Mouse (Mus musculus) spleen, postnatal 10 days (tissue): ENCODE results near the gene Nudt15.

ENCODE experiments used
- DNase-seq, 2 experiments: peaks; one replicate each; pipeline ENCODE4 v3.0.0; 2021 to 2022; ENCODE audit warnings: low spot score in 2 of 2

Nudt15 gene

DNA sequence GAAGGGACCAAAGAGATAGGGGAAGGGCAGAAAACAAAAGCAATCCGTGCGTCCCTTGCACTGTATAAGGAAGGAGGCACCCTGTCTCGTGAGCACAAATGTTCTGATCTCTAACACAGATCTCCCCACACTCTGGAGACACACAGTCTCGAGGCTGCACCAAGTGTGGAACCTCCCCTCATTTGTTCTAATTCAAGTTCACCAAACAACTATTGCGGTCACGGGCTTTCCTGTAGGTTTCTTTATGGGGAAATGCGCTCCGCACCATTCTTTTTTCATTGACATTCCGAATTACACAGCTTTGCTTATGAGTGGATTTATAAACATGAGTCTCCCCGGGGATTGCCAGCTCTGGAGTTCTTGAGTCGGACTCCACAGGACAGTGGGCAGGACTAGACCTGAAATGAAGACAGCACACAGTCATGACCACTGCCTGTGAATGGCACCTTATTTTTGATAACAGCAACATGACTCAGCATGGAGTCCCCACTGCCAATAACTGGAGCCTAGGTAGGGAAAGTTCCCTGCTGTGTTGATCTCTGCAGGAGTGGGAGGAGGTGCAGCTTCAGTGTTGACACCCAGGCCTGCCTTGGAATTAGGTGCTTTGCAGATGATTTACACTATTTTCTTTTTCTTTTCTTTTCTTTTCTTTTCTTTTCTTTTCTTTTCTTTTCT, 40.2 kb downstream of the Nudt15 start:
- no peak for DNase-seq

DNA sequence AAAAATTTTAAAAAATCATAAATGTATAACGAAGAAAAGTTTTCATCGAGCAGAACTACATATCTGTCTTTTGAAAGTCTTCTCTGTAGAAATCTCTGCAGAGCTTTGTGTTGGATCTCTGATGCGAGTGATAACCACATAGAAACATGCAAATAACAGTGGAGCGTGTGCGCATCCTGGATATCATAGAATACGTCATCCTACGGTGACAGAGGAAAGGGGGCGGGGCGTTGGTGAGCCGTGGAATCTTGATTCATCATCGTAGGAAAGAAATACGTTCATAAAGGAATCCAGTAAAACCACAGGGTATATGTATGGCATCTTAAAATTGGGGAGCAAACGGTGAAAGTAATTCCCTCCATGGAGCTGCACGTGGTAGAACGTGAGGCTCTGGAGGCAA, 40.8 kb downstream of the Nudt15 start:
- DNase-seq = no peak

GRCm38 (mm10) chr14:73506283-73506682, 41.8 kb downstream of the Nudt15 start:
- no peak for DNase-seq

DNA sequence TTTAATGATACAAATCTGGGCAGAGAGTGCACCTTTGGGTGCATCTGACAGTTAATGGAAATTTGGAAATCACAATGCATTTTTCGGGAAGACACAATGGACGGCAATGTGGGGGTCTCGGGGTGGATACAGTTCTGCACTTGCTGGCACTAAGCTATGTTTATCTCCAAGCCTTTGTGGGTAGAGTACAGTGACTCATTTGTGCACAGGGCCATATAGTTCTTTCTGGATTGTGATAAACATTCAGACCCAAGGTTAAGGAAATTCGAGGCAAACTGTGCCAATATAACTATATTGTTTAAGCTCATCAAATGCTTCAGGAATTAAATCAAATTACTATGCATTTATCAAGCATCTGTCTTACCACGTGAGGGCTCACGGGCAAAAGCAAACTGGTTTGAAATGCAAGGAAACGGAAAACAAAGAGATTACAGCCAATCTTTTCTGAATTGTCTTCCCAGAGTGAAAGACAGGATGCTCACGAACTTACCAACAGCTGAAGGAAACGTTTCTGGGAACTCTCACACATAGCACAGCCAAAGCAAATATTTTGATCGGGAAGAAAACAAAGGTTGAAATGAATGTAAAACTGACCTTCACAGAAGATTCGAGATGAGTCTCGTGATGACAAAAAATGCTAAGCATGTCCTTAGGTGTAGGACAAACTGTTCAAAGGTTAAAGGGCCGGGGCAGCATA, 44.7 kb downstream of the Nudt15 start:
- DNase-seq = no peak

- no peak for DNase-seq
Observed at GRCm38 (mm10) chr14:73502591-73503184, 45.4 kb downstream of the Nudt15 start.

DNA sequence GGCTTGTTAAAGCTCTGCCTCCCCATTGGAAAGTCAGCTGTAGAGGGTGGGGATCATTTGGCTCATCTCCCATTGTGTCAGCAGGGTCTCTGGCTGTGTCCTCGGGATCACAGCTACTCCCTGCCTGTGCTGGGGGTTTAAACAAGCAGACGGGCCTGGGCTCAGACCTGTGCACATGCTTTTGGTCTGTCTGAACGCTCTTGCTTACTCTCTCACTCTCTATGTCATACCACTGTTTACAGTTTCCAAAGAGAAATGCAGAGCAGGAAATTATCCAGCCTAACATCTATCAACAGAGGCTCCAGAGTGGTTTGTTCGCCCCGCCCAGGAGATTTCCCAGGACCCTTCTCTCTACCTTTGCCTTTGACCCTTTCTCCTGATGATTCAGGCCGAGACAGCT, 46.3 kb downstream of the Nudt15 start:
- no peak for DNase-seq

- no peak for DNase-seq
Observed at GRCm38 (mm10) chr14:73501283-73501682, 46.8 kb downstream of the Nudt15 start.

DNA sequence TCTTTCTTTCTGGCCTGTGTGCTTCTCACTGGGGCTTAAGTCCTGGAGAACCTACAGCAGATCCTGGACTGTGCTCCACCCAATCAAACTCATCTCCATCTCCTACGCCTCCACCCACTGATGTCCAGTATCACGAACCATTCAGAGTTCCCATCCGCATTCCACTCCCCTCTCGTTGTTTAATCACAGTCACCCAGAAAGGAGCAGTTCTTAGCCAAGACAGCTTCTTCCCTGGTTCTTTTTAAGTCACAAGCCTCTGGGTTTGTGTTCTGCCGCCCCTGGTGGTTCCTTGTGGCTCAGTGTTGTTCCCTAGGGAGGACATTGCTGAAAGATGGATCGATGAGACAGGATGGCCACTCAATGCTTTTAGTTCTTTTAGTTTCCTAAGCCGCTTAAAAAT, 52.3 kb downstream of the Nudt15 start:
- no peak for DNase-seq

- DNase-seq = no peak
Observed at GRCm38 (mm10) chr14:73494122-73494521, 53.9 kb downstream of the Nudt15 start.

DNA sequence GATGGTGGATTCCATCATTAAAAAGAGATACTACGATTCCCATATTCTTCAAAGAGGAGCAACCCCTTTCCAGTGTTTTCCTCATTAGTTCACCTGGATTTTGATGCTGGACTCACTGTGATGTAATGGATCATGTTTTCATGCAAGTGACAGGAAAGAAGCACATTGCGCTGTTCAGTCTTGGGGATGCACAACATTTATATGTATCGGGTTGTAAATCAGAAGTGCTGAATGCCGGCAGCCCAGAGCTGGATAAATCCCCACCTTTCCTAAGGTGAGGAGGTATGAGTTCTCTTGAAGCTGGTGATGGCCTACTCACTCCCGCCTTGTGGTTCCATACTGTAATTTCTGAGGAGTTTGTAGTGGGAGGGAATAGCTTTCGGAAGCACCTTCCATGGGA, 54.7 kb downstream of the Nudt15 start:
- DNase-seq = no peak

GRCm38 (mm10) chr14:73486641-73487040, 61.4 kb downstream of the Nudt15 start:
- DNase-seq = no peak

GRCm38 (mm10) chr14:73484366-73485110, 63.5 kb downstream of the Nudt15 start:
- DNase-seq = no peak

DNA sequence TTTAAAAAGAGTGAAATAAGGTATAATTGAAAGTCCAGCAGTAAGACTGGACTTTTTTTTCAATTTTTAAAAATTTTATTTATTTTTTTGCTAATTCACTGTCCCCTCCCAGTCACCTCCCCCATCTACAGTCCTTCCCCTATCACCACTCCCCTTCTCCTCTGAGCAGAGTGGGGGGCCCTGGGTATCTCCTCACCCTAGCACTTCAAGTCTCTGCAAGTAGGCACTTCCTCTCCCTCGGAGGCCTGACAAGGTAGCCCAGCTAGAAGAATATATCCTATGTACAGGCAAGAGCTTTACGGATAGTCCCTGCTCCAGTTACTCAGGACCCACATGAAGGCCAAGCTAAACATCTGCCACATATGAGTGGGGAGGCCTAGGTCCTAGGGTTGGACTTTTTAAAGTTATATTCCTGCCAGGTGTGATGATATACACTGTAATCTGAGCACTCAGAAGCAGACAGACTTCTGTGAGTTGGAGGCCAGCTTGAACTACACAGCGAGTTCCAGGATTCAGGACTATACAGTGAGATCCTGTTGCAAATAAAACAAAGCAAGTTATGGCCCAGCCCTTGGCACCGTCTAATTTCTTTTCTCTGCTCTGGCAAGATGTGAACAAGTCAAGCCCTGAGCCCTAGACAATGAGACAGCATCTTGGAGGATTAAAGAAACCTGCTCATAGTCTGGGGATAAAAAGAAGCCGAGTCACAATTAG, 64.4 kb downstream of the Nudt15 start:
- DNase-seq = no peak

DNA sequence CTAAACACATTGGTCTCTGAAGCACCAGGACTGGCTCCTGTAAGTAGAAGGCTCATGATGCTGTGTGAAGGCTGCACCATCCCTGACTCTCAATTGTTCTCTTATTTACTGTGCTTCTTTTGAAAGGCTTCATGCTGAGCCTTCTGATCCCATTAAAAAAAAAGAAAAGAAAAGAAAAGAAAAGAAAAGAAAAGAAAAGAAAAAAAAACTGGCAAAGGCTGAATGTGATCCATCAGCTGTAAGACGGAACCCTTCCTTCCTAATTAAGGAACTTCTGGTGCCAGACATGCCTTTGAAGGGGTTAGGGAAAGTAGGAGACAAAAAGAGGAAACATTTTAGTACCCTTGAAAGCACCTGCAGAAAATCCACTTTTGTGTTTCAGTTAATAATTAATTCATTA, 68.3 kb downstream of the Nudt15 start:
- no peak for DNase-seq

DNA sequence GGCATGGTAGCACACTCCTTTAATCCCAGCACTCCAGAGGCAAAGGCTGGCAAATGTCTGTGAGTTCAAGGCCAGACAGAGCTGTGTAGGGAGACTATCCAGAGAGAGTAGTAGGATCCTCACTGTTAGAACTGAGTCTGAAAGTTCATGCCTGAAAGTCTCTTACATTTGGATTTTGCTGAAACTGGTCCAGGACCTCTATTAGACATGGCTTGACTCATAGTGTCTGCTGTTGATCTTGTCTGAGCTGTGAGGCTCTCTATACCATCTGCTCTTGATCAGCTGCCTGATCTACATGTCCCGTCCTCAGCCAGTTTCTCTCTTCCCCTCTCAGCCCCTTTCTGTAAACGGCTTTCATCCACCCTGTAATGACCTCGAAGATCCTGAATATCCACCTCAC, 69.7 kb downstream of the Nudt15 start:
- no peak for DNase-seq

DNA sequence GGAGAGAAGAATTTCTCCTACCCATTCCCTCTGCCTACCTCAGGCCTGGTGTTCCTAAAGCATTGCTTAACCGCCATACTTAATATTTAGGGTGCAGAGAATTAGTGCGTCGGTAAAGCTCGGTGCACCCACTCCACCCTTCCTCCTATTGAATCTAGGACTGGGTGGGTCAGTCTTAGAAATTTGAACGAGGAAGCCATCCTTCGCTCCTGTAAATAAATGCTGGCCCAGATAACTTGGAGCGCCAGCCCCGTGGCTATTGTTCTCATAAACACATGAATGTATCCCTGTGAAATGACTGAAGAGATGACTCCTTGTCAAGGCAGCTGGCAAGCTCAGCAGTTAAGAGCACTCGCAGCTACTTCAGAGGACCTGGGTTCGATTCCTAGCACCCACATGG, 71.0 kb downstream of the Nudt15 start:
- no peak for DNase-seq

DNA sequence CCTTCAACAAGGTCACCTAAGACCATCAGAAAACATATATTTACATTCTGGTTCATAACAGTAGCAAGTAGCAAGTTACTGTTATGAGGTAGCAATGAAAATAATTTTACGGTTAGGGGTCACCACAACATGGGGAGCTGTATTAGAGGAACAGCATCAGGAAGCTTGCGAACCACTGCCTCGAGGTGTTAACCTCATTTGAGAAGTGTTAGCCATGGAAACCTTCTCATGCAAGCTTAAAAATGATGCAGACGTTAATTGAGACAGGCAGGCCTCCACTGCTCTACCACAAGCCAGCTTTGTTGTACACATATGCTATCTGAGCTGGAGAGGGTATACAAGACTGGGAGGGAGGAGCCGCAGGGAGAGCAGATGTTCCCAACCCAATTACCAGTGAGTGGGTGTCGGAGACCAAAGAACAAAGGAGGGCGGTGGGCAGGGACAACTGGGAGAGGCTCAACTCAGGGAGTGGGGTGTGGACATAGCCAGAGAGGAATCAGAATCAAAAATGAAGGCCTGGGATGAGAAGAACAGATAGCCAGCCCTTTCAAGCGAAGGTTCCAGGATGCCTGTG, 71.6 kb downstream of the Nudt15 start:
- DNase-seq = no peak

DNA sequence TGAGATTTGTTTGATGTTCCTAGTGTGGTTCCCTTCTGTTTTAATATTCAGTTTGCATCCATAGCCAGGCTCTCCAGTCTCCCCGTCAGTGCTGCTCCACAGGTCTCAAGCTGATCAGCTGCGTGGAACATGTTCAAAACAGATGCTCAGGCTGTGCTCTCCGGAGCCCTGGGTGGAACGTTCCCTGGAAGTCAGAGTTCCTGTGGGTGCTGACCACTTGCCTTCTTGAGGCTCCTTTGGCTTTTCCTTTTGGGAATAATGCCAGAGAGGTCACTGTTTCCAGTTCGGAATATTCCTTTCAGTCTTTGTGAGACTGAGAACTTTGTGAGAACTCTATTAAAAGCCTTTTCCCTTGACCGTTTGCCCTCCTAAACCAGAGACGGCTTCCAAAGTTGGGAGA, 72.5 kb downstream of the Nudt15 start:
- DNase-seq = no peak

GRCm38 (mm10) chr14:73474636-73475093, 73.4 kb downstream of the Nudt15 start:
- DNase-seq = no peak

DNA sequence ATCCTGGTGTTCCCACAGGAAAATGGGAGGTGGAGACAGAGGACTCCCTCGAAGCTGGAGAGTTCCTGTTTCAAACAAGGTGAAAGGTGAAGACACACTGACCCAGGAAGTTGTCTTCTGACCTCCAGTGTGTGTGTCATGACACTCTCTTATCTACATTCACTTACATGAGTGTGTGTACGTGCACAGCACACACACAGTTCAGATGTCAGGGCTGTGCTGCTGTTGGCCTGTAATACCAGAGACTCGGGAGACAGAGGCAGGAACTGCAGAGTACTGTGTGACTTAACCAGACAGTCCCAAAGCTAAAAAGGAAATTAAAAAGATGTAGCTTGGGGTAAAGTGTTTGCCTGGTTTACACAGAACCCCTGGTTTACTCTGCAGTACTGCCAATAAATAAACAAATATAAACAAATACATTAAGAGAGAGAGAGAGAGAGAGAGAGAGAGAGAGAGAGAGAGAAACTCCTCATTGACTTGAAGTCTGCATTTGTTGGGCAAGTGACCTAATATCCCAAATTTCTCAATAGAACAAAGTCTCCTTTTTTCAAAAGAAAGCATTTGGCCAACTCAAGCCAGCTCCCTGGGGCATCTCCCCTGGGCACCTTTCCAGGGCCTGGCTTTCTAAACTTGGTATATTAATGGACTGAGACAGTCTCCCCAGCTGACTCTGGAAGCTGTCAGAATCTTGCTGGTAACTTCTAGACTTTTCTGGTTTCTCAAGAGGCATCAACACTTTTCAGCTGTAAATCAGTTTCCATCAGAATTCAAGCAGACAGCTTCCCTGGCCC, 74.2 kb downstream of the Nudt15 start:
- no peak for DNase-seq

- DNase-seq = no peak
Observed at GRCm38 (mm10) chr14:73472205-73472604, 75.8 kb downstream of the Nudt15 start.
